In the genomic region with DNA sequence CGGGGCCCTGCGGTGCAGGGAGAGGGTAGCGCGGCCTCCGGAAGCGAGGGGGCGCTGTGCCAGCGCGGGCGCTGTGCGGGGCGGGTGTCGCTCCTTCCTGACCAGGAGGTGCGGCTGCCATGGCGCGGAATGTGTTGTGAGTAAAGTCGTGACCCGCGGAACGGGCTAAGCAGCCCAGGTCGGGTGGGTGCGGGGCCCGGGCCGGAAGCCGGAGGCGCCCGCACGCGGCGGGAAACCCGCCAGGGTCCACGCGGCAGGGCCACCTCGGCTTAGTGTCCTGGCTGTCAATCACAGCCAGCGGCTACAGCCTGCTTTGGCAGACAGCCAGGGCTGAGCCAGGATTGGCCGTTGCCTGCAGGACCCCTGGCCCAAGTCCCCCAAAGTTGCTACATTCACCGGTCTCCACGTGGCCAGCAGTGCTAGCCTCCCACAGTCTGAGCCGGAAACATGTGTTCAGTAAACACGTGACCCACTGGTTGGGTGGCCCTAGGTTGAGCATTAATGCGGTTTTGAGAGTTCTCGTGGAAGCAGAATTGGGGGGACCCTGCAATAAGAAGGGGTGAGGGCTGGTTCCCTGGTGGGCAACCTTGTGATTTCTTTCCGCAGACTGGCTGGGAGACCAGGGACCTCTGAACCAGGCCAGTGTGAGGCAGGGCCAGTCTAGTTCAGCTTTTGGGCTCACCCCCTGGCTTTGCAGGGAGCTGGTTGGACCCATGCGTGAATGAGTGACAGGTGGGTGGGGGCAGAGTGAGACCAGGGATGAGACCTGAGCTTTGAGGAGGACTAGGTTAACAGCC, we compare ENCODE assay signal across 8 mouse cellular contexts. TPM values are rescaled to one million over a fixed set of nuclear protein-coding genes. Genes with fewer than 3 reads are reported as not detected.
DNase-seq lines count a peak whose midpoint lies in the region; ATAC-seq lines count a peak whose summit lies in the region.

No protein-coding gene starts in this region.

- peak; percentile 81 for ATAC-seq in activated CD4-positive, CD25-positive, alpha-beta regulatory T cell, adult 4 months
- ATAC-seq in common myeloid progenitor, adult 5-6 weeks (replicated peaks; ENCODE audit: low read depth, poor library complexity, severe bottlenecking): peak; percentile 63
- ATAC-seq in megakaryocyte, adult 5-6 weeks (ENCODE audit: poor library complexity, severe bottlenecking): peak; percentile 91

- peak; percentile 72 to 84 for DNase-seq in gastrocnemius, adult 8-10 months (ENCODE audit: low spot score in 2 of 2)
- DNase-seq in induced T-regulatory cell, adult 2 months (ENCODE audit: low read depth): peak; percentile 91
- peak; percentile 78 to 83 for DNase-seq in left cerebral cortex, adult 8-10 months (ENCODE audit: low spot score in 2 of 2)
- DNase-seq in right cerebral cortex, adult 18-20 months: peak; percentile 84
- DNase-seq in urinary bladder, adult 2 months (ENCODE audit: low spot score): peak; percentile 93

RNA-seq across cellular contexts. Expression of a gene that starts 0.8 kb away (rescaled TPM):
- polyA plus RNA-seq in activated CD4-positive, CD25-positive, alpha-beta regulatory T cell, adult 4 months (2017; shearing (Covaris generic)): 10 to 100 TPM; 10.2 to 31.9 TPM
- 20.5 and 55.4 TPM in 2 replicates for total RNA-seq in common myeloid progenitor, adult 5-6 weeks (2017)
- 1 to 10 TPM; 1.0 to 5.1 (median 3.1) TPM for total RNA-seq in gastrocnemius, adult 8-10 months (2022)
- total RNA-seq in left cerebral cortex, adult 8-10 months (2022): 1 to 10 TPM; 3.4 to 8.4 (median 7.0) TPM
- 3.8 and 12.3 TPM in 2 replicates for total RNA-seq in megakaryocyte, adult 5-6 weeks (2015)
- total RNA-seq in megakaryocyte, adult 5-6 weeks (2017): 37.2 and 52.6 TPM in 2 replicates
- 76.2 and 102 TPM in 2 replicates for polyA plus RNA-seq in urinary bladder, adult 2 months (2012; rRNA removed)

RNA-seq across cellular contexts. Expression of a gene that starts 34.6 kb away (rescaled TPM):
- 1 to 10 TPM; 2.8 to 3.0 TPM for polyA plus RNA-seq in activated CD4-positive, CD25-positive, alpha-beta regulatory T cell, adult 4 months (2017; shearing (Covaris generic))
- 1.2 TPM in 1 of 2 replicates, not detected in the other for total RNA-seq in common myeloid progenitor, adult 5-6 weeks (2017)
- over 10,000 TPM; 31,851 to 38,724 (median 35,835) TPM for total RNA-seq in gastrocnemius, adult 8-10 months (2022)
- 10 to 100 TPM in 1 of 4 experiments, 1 to 10 TPM in 2, under 1 TPM in 1; 0.88 to 14.3 (median 6.5) TPM for total RNA-seq in left cerebral cortex, adult 8-10 months (2022)
- 1.4 and 1.5 TPM in 2 replicates for total RNA-seq in megakaryocyte, adult 5-6 weeks (2015)
- 3.7 and 3.9 TPM in 2 replicates for total RNA-seq in megakaryocyte, adult 5-6 weeks (2017)
- 74.3 and 79.9 TPM in 2 replicates for polyA plus RNA-seq in urinary bladder, adult 2 months (2012; rRNA removed)

Comparison
In these comparisons a context has a peak if more than half of its experiments do, and no peak if none do; other contexts are left out.
1. Peak in every context shown above with its lines: DNase-seq and ATAC-seq.
2. RNA of a gene that starts 34.6 kb away (total RNA-seq): 31,851 to 38,724 TPM in gastrocnemius, adult 8-10 months; 0.88 to 14.3 TPM in left cerebral cortex, adult 8-10 months, 1.4 to 3.9 TPM in megakaryocyte, adult 5-6 weeks and 1.2 TPM in common myeloid progenitor, adult 5-6 weeks; every median in the first group is over 1,000 times any median in the second.